Mouse (Mus musculus) testis, adult 2 months (tissue): ENCODE measurements at regions not wholly inside any gene's neighbourhood (a gene's known extent, or its start where the extent isn't known, plus 50 kb on each side); places are given as distances from the start of the nearest gene placed in this dataset.

Experiments used
- CTCF ChIP-seq: fragments of 200-500 bp; IDR thresholded peaks from 2 replicates; pipeline ENCODE4 v1.5.1; 2012; ENCODE audit warnings: low read depth, mild to moderate bottlenecking, inconsistent platforms, low read length, moderate library complexity; ENCODE audit not compliant: control insufficient read depth, insufficient read depth, insufficient replicate concordance
- POLR2A ChIP-seq: fragments of 200-500 bp; IDR thresholded peaks from 2 replicates; pipeline ENCODE4 v1.6.1; 2012; ENCODE audit warnings: low read depth, mild to moderate bottlenecking, inconsistent platforms, low read length, moderate library complexity; ENCODE audit not compliant: control insufficient read depth

DNA sequence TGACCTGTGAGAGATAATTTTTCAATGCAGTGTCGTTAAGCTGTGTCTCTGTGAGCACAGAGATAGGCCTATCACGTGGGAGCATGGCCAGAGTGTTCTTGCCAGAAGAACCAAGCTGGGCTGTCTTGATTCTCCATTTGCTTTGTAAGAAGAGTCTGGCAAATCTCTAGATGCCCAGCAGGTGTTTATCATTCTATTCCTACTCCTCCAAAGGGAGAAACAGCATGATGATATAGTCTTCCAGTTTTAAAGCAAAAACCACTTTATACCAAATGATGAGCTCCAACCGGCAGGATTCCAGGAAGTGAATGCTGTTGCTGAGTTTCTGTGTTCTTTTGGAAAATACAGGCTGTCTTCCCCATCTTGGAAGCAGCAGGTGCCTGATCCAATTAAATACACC lies 51.2 kb upstream of the Samd3 start:
- TF ChIP-seq POLR2A (no peak), CTCF (no peak)
